Mouse (Mus musculus) adrenal gland, postnatal 36 days (tissue): Measurements from ENCODE around the gene Faap100. TPM values are rescaled to one million over a fixed set of nuclear protein-coding genes. Genes with fewer than 3 reads are reported as not detected.
A peak's percentile ranks its signal among the peaks of the same experiment; 100 is the strongest.
"Not testable (repeated sequence)": the region's sequence is repeated elsewhere in the genome, so short reads cannot be mapped to it uniquely, and the experiment has no call there.

Experiments
- DNase-seq, 2 experiments: peaks; one replicate each; pipeline ENCODE4 v3.0.0; 2021; ENCODE audit warnings: mixed read lengths in 1 of 2
- total RNA-seq, 2 experiments: library from RNA; stranded (reverse); gene quantifications; 2 replicates each; pipeline ENCODE4 v1.2.3; 2021

The Faap100 gene
- total RNA-seq, 2 experiments from 2014 or later, result 21.3 to 32.1 TPM

GRCm38 (mm10) chr11:120352093-120352350, 26.5 kb downstream of the Faap100 start:
- DNase-seq, result not testable (repeated sequence)

- no peak for DNase-seq
Measured at GRCm38 (mm10) chr11:120351250-120352092, 27.1 kb downstream of the Faap100 start.

- peak in 1 of 2 experiments; percentile 41 for DNase-seq
Measured at GRCm38 (mm10) chr11:120350711-120351110, 27.9 kb downstream of the Faap100 start.

- peak; percentile 90 to 94 for DNase-seq
Measured at GRCm38 (mm10) chr11:120349986-120350702, 28.4 kb downstream of the Faap100 start.

GRCm38 (mm10) chr11:120349371-120349985, 29.1 kb downstream of the Faap100 start:
- peak in 1 of 2 experiments; percentile 50 for DNase-seq

GRCm38 (mm10) chr11:120348684-120349370, 29.7 kb downstream of the Faap100 start:
- peak; percentile 57 to 75 for DNase-seq

- DNase-seq, result peak; percentile 91
Measured at GRCm38 (mm10) chr11:120347791-120348683, 30.5 kb downstream of the Faap100 start, which contains the start of gene Actg1. Actg1 (minus strand) TSS chr11:120348542.

GRCm38 (mm10) chr11:120347301-120347700, 31.3 kb downstream of the Faap100 start:
- DNase-seq, result no peak

- not testable (repeated sequence) for DNase-seq
Measured at GRCm38 (mm10) chr11:120346383-120347034, 32.1 kb downstream of the Faap100 start.

GRCm38 (mm10) chr11:120345067-120345681, 33.4 kb downstream of the Faap100 start:
- DNase-seq, result no peak

GRCm38 (mm10) chr11:120344310-120344920, 34.1 kb downstream of the Faap100 start:
- no peak for DNase-seq

- no peak for DNase-seq
Measured at GRCm38 (mm10) chr11:120343519-120344309, 34.9 kb downstream of the Faap100 start.

GRCm38 (mm10) chr11:120342656-120343160, 35.9 kb downstream of the Faap100 start:
- no peak for DNase-seq

- DNase-seq, result no peak
Measured at GRCm38 (mm10) chr11:120341661-120342060, 36.9 kb downstream of the Faap100 start.

- DNase-seq, result no peak
Measured at GRCm38 (mm10) chr11:120339978-120340513, 38.5 kb downstream of the Faap100 start.

GRCm38 (mm10) chr11:120338786-120339185, 39.8 kb downstream of the Faap100 start:
- no peak for DNase-seq

GRCm38 (mm10) chr11:120337447-120337846, 41.1 kb downstream of the Faap100 start:
- DNase-seq, result no peak

GRCm38 (mm10) chr11:120335431-120336021, 43.0 kb downstream of the Faap100 start:
- DNase-seq, result no peak
